Mouse (Mus musculus) bone marrow, adult 2 months (tissue): ENCODE results near the gene Cdc123. TPM values are rescaled to one million over a fixed set of nuclear protein-coding genes. Genes with fewer than 3 reads are reported as not detected.

ENCODE experiments used
- H3K27ac ChIP-seq: fragments of 200-500 bp; 2 replicates; pipeline ENCODE4 v1.5.1; 2012; ENCODE audit warnings: low read depth, mild to moderate bottlenecking, control low read depth, inconsistent platforms, low read length; ENCODE audit not compliant: control insufficient read depth, poor library complexity, insufficient read depth
- H3K4me1 ChIP-seq: fragments of 200-500 bp; 2 replicates; pipeline ENCODE4 v1.6.1; 2011; ENCODE audit warnings: low read length; ENCODE audit not compliant: control insufficient read depth, insufficient read depth
- H3K4me3 ChIP-seq: fragments of 200-500 bp; replicated peaks from 2 replicates; pipeline ENCODE3; 2011; ENCODE audit warnings: mild to moderate bottlenecking, low read depth, low read length, control low read depth; ENCODE audit not compliant: control insufficient read depth
- CTCF ChIP-seq: fragments of 200-500 bp; IDR thresholded peaks from 2 replicates; pipeline ENCODE4 v1.5.1; 2011; ENCODE audit warnings: low read length, control low read depth; ENCODE audit not compliant: control insufficient read depth, insufficient read depth
- POLR2A ChIP-seq: fragments of 200-500 bp; IDR thresholded peaks from 2 replicates; pipeline ENCODE4 v1.6.1; 2011; ENCODE audit warnings: low read depth, mild to moderate bottlenecking, control low read depth, low read length, borderline replicate concordance; ENCODE audit not compliant: control insufficient read depth
- whole genome bisulfite sequencing: fragments of 180-500 bp; shearing (Covaris S2); methylation state at CpG from one replicate; pipeline ENCODE4 v1.1.7; 2018; 5-methylcytosine and 5-hydroxymethylcytosine counted together
- polyA plus RNA-seq: library from polyadenylated mRNA; stranded (reverse); fragments of >200 nt; gene quantifications from 2 replicates; pipeline ENCODE4 v1.2.4, GENCODE M21; 2011; ENCODE audit warnings: low replicate concordance; ENCODE audit not compliant: missing spikeins, insufficient read depth, insufficient read length

The Cdc123 gene
- polyA plus RNA-seq, 1 experiment = 72.0 TPM

DNA sequence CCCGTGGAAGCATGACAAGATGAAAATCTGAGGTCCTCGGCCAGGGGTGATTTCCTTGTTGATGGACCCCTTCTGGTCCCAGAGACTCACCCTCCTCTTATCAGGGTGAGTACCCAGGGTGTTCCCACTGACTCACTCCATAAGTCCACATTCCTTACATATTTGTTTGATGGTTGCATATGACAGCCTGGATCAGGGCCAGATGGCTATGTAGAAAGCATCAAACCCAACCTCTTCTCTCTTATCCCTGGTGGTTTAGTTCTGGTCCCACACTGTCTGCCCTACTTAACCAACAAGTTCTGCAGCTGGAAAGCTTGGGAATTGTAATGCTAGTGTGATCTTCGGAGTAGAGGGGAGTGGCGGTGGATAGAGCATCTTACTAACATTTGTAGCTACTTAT lies 76.0 kb downstream of the Cdc123 start:
- H3K4me3 ChIP-seq = no peak overlapping the region
- no peak overlapping the region for H3K27ac ChIP-seq
- WGBS = 73% methylated on average over 4 of the region's 4 CpGs
- no peak for TF ChIP-seq CTCF
- TF ChIP-seq POLR2A = no peak
- peaks cover 7% of the 10 kb centered on the region for H3K4me1 ChIP-seq

DNA sequence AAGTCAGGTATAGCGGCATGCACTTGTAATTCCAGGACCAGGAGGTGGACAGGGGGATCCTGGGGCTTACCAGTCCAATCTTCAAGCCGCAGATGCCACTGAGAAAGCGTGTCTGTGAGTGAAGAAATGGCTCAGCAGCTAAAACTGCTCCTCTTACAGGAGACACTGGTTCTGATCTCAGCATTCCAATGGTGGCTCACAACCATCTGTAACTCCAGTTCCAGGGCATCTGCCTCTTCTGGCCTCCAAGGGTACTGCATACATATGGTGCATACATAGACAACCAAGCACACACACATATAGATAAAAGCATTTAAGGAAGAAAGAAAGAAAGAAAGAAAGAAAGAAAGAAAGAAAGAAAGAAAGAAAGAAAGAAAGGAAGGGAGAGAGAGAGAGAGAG lies 82.9 kb downstream of the Cdc123 start:
- TF ChIP-seq CTCF (no peak), POLR2A (no peak)
- WGBS = 87% methylated on average over 3 of the region's 3 CpGs
- no peaks in the 10 kb centered on the region for H3K4me1 ChIP-seq
- no peak overlapping the region for H3K4me3 ChIP-seq
- no peak overlapping the region for H3K27ac ChIP-seq

DNA sequence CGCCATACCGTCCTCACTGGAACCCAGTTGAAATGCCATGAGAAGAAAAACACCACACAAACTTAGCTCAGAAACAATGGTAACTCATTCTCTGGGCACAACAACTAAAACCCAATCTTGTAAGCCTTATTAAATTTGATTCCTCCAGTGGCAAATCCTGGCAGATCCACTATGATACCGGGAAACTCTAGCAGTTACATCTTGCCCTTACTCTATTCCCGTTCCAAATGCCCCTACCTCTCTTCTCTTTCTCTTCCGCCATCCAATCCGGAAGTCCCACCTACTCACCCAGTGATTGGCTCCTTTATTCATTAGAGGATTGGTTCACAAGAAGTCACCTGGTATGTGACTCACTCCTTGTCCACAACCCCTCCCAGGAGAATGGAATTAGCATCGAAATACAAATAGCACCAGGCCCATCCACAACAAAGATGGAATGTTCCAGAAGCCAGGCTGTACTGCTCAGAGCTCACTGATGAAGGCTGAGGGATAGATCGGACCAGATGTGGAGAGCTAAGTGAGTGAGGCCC lies 84.4 kb downstream of the Cdc123 start:
- TF ChIP-seq CTCF (no peak), POLR2A (no peak)
- Histone ChIP-seq H3K27ac (no peak overlapping the region), H3K4me3 (no peak overlapping the region), H3K4me1 (no peaks in the 10 kb centered on the region)
- WGBS = 89% methylated on average over 8 of the region's 8 CpGs

DNA sequence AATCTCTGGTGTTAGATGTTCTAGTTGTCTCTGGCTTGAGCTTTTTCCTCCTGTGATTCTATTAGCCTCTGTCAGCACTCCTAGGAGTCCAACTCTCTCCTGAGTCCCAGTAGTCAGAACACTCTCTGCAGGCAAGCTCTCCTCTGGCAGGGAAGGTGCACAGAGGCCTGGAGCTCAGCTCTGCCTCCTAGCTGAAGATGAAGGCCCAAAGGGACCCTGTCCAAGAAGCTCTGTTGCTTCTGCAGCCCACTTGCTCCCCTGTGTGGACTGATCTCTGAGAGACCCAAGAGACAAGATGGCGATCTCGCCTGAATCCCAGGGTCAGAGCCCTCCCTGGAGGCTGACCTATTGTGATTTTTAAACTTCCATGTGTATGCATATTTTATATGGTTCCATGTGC lies 86.4 kb downstream of the Cdc123 start:
- no peaks in the 10 kb centered on the region for H3K4me1 ChIP-seq

DNA sequence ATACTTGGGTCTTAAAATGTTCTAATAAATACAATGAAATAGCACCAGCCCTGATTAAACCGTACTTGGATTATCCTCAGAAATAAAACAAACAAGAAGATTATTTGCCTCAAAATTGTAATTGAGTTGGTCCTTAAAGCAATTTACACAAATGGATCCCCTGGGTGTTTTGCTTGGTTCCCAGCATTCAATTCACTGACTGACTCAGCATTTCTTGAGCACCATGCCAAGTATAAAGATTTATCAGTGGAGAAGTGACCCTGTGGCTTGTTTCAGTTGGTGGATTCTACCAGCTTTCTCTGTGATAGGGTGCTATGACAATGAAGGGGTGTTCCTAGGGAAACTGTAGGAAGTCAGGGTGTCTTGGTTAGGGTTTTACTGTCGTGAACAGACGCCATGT lies 94.1 kb downstream of the Cdc123 start:
- Histone ChIP-seq H3K4me1 (no peaks in the 10 kb centered on the region), H3K4me3 (no peak overlapping the region), H3K27ac (no peak overlapping the region)
- TF ChIP-seq POLR2A = no peak
- no peak for TF ChIP-seq CTCF
- WGBS = 70% methylated on average over 3 of the region's 3 CpGs

More for the DNA sequence above, 86.4 kb downstream of the Cdc123 start:
- Histone ChIP-seq H3K27ac (no peak overlapping the region), H3K4me3 (no peak overlapping the region)
- 88% methylated on average over 2 of the region's 2 CpGs for WGBS
- no peak for TF ChIP-seq CTCF

DNA sequence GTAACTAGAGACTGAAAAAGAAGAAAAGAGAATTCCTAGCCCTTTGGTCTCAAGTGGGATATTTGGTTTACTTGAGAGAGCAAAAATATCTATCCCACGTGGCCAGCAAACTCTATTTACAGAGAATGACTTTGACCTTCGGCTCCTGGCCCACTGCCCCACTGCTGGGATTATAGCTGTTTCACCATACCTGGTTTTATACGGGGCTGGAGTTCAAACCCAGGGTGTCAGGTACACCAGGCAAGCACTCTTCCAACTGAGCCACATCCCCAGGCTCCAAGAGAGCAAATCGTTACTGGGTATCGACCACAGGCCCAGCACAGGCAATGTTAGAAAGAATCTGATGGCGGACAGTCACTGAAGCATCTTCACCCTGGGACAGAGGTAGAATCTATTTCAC lies 95.8 kb downstream of the Cdc123 start:
- no peak overlapping the region for H3K27ac ChIP-seq
- no peak overlapping the region for H3K4me3 ChIP-seq
- TF ChIP-seq POLR2A = no peak
- no peak for TF ChIP-seq CTCF
- WGBS = 82% methylated on average over 6 of the region's 6 CpGs
- H3K4me1 ChIP-seq = no peaks in the 10 kb centered on the region

DNA sequence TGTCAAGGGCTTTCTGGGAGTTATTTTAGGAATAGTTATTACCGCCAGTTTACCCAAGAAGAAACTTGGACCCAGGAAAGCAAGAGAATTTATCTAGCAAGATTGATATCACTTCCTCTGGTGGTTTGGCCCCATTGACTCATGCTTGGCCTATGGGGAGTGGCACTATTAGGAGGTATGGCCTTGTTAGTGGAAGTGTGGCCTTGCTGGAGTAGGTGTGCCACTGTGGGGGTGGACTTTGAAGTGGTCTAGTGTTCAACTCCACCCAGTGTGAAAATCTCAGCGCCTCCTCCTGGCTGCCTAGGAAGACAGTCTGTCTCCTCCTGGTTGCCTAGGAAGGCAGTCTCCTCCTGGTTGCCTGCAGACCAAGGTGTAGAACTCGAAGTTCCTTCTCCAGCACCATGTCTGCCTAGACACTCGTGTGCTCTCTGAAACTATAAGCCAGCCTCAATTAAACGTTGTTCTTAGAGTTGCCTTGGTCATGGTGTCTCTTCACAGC lies 97.4 kb downstream of the Cdc123 start:
- WGBS = 75% methylated on average over 5 of the region's 5 CpGs
- Histone ChIP-seq H3K4me1 (no peaks in the 10 kb centered on the region), H3K4me3 (no peak overlapping the region), H3K27ac (no peak overlapping the region)
- TF ChIP-seq CTCF = no peak
- no peak for TF ChIP-seq POLR2A

DNA sequence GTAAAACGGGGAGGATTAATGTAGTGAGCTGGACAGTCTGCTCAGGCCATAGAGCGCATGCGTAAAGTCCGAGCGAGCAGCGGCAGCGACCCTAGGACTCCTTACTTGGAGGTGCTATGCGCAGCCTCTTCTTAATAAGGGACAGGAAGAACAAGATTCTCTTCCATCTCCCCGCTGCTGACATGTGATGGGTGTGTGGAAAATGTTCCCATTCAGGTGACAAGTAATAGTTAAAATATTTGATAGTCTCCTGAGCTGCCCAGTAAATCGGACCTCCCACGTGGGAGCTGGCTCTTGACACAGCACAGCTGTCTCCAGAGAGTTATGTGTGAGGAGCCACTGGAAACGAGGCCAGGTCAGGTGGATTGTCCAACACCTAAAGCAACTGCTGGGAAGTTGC lies 98.4 kb downstream of the Cdc123 start:
- no peak for TF ChIP-seq POLR2A
- no peak for TF ChIP-seq CTCF
- Histone ChIP-seq H3K4me3 (no peak overlapping the region), H3K27ac (no peak overlapping the region), H3K4me1 (no peaks in the 10 kb centered on the region)
- WGBS = 90% methylated on average over 12 of the region's 12 CpGs

Other genes starting within 250 kb of the Cdc123 start
- 3.4 and 9.8 TPM in 2 replicates for gene Camk1d, start 130.6 kb downstream of the Cdc123 start, polyA plus RNA-seq
- gene Nudt5, start 145 bp downstream of the Cdc123 start, polyA plus RNA-seq = 24.0 and 36.3 TPM in 2 replicates
- gene Gm13199, start 17.8 kb upstream of the Cdc123 start, polyA plus RNA-seq = 2.5 and 3.8 TPM in 2 replicates
- 10.1 and 12.4 TPM in 2 replicates for gene Sec61a2, start 50.3 kb upstream of the Cdc123 start, polyA plus RNA-seq
- gene Dhtkd1, start 97.6 kb upstream of the Cdc123 start, polyA plus RNA-seq = 1.7 and 1.9 TPM in 2 replicates
- 12.4 and 20.0 TPM in 2 replicates for gene Upf2, start 106.3 kb upstream of the Cdc123 start, polyA plus RNA-seq